Mouse (Mus musculus): Measurements from ENCODE around the gene Sct. TPM values are rescaled to one million over a fixed set of nuclear protein-coding genes. Genes with fewer than 3 reads are reported as not detected.

The Sct gene
- 2.0 and 2.6 TPM in 2 replicates for polyA plus RNA-seq (2015; fragmentation: Nextera tagmentation; extraction: Ambion mirVana)

DNA sequence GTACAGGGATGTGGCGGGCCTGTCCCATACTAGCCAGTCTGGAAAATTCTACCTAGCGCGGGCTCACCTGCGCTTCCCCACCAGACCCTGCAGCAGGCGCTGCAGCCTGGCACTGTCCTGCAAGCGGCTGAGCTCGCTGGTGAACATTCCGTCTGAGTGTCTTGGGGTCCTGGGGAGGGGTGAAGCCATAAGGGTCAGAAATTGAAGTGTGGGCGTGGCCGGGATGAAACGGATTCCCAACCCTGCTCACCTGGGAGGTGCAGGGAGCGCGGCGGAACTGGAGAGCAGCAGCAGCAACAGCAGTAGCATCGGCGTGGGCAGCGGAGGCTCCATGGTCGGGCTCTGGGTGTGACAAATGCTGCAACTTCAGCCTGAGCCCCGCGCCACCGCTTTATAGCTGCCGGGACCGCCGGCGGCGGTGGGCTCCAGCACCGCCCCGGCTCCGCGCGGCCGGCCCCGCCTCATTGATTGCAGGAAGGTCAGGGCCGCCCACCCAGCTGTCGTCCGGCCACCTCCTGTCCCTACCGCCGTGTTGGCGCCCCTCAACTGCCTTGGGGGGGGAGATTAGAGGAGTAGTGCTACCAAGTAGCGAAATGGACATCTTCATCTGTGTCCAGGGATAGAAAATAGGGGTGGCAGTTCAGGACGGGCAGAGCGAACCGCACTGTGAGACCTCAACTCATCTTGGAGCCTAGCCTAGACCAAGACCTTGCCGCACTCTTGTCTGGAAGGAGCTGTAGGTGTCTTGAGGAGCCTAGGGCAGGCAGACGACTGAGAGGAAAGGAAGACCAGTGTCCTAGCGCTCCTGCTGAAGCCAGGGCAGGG, at the start of gene Sct:
TSS of gene Sct (minus strand) at position 368 of the 825 bp plus-strand sequence.
- WGBS, result 3% methylated on average over 46 of the region's 46 CpGs
- ATAC-seq (ENCODE audit: low read depth), result peak; percentile 75
- no peak within 1 kb of the TSS for H3K27ac ChIP-seq (ENCODE audit: low read length)

DNA sequence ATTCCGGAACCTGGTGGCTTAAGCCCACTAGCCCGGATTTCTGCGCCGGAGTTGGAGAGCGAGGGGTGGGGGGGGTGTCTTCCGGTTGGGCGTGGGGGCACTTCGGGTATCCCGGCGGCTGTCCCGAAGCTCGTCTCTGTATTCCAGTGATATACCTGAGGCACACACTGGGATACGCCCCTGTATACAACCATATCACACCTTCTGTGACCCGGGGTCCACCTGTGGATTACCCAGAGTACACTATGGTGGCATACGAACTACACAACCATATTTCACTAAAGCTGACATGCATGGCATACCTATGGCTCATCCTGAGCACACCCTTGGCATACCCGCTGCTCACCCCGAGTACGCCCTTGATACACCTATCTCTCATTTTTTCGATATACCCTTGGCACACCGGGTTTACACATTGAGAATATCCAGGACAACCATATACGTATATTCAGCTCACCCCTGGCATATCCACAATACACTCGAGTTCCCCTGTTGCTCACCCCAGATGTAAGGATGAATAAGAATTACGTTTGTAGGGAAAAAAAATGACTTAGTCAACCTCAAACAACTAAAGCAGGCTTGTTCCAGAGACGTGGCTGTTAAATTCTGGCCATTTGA, 49.5 kb upstream of the Sct start:
- no peak for ATAC-seq (ENCODE audit: low read depth)
- no peaks in the 10 kb centered on the region for H3K9me3 ChIP-seq (ENCODE audit: control insufficient read depth, low read length)
- H3K27me3 ChIP-seq (ENCODE audit: control insufficient read depth, insufficient read depth, low read depth, low read length), result no peaks in the 10 kb centered on the region
- H3K27ac ChIP-seq (ENCODE audit: low read length), result peak overlapping the region; percentile 99
- H3K9ac ChIP-seq (ENCODE audit: low read length), result peak overlapping the region; percentile 92
- peak overlapping the region; percentile 86 for H3K4me2 ChIP-seq (ENCODE audit: low read depth, low read length)
- H3K36me3 ChIP-seq (ENCODE audit: control insufficient read depth, insufficient read depth, low read length), result peaks cover 8% of the 10 kb centered on the region; the same call in 1 of the 2 replicates
- peaks cover 22% of the 10 kb centered on the region for H3K4me1 ChIP-seq (replicated peaks; ENCODE audit: control insufficient read depth, insufficient read depth, low read length)
- 10% methylated on average over 24 of the region's 24 CpGs for WGBS
- H3K4me3 ChIP-seq (ENCODE audit: low read length), result peak overlapping the region; percentile 61

More for the DNA sequence above, at the start of gene Sct:
- H3K36me3 ChIP-seq (ENCODE audit: control insufficient read depth, insufficient read depth, low read length), result no peaks in the 10 kb centered on the region
- peak within 1 kb of the TSS; percentile 55 for H3K4me3 ChIP-seq (ENCODE audit: low read length)
- H3K27me3 ChIP-seq (ENCODE audit: control insufficient read depth, insufficient read depth, low read depth, low read length), result peaks cover 2% of the 10 kb centered on the region; the same call in 1 of the 2 replicates
- peak within 1 kb of the TSS; percentile 96 for H3K4me2 ChIP-seq (ENCODE audit: low read depth, low read length)
- H3K9me3 ChIP-seq (ENCODE audit: control insufficient read depth, low read length), result no peaks in the 10 kb centered on the region
- peaks cover 12% of the 10 kb centered on the region; the same call in 1 of the 2 replicates for H3K4me1 ChIP-seq (replicated peaks; ENCODE audit: control insufficient read depth, insufficient read depth, low read length)
- peak within 1 kb of the TSS; percentile 69 for H3K9ac ChIP-seq (ENCODE audit: low read length)

DNA sequence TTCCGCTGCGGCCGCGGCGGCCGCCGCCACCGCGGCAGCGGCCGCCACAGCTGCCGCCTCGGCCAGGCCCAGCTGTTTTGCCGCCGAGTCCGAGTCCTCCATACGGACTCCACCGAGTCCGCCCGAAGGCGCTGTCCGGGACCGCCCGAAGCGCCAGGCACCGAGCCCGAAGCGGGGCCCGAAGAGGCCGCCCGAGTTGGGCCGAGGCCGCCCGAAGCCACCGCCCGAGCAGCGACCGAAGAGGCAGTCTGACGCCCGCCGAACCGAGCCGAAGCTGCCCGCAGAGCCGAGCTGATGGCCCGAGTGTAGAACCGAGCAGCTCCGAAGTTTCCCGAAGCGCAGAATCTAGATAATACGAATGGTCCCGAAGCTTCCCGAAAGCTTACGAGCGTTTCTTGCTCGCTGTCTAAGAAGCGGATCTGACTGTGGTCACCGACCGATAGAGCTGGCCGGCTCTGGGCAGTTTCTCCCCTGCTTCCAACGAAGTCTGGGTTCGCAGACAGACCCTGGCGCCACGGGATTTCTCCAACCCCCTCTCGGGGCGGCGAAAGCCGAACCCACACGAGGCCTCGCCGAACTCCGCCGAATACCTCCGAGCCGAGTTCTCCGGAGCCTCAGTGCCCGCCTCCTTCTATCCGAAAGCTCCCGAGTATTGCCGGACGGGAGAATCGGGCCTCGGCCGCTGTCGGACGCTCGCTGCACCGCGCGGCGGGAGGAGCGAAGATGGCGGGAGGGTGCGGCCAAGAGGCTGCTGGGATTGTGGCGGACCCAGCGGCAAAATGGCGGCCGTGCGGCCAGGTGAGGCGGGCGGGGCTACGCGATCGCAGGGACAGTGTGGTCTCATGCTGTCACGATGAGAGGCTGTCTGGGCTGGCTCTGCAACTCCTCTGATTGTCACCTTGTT, 48.8 kb upstream of the Sct start, which contains the start of the genes Deaf1 and Tmem80:
TSS of gene Deaf1 (minus strand) at position 222 of the 904 bp plus-strand sequence.
TSS of gene Tmem80 (plus strand) at position 271 of the 904 bp plus-strand sequence.
- peak within 1 kb of the TSS; percentile 61 for H3K4me3 ChIP-seq (ENCODE audit: low read length)
- H3K27me3 ChIP-seq (ENCODE audit: control insufficient read depth, insufficient read depth, low read depth, low read length), result no peaks in the 10 kb centered on the region
- H3K9me3 ChIP-seq (ENCODE audit: control insufficient read depth, low read length), result no peaks in the 10 kb centered on the region
- ATAC-seq (ENCODE audit: low read depth), result peak; percentile 97
- WGBS, result under 1% methylated on average over 99 of the region's 105 CpGs
- H3K4me2 ChIP-seq (ENCODE audit: low read depth, low read length), result peak within 1 kb of the TSS; percentile 99
- H3K27ac ChIP-seq (ENCODE audit: low read length), result peak within 1 kb of the TSS; percentile 99
- H3K36me3 ChIP-seq (ENCODE audit: control insufficient read depth, insufficient read depth, low read length), result peaks cover 8% of the 10 kb centered on the region; the same call in 1 of the 2 replicates
- peaks cover 22% of the 10 kb centered on the region for H3K4me1 ChIP-seq (replicated peaks; ENCODE audit: control insufficient read depth, insufficient read depth, low read length)
- peak within 1 kb of the TSS; percentile 92 for H3K9ac ChIP-seq (ENCODE audit: low read length)

DNA sequence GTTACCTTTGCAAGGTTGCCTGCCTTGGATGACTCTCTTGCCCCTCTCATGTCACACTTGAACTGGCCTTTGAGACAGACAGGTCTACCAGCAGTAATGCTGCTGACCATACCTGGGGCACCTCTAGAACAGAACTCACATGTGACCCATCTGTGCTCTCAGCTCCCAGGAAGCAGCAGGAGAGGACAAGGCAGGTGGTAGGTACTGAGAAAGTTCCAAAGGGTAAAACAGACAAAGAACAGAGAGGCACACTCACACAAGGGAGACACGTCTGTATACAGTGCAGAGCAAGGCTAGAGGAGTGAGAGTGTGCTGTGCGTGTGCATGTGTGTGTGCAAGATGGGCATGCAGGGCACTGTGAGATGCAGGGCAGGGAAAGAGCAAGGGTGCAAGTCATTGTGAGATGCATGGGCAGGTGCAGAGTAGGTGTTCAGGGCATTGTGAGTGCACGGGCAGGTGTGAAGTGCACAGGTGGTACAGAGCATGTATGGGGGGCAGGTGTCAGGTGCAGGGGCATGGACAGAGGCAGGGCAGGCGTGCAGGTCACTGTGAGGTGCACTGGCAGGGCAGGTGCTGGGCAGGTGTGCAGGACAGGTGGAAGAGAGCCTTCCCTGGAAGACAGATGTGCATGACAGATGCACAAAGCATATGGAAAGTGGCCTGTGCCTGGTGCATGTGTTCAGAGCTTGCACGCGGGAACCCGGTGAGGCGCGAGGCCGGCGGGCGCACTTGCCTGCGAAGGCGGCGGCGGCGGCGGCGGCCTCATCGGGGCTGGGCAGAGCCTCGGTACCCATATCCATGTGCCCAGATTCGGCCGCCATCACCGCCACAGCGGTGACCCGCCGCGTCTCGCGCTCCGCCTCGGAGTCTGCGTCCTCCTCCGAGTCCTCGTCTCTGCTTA, 47.9 kb upstream of the Sct start:
- no peaks in the 10 kb centered on the region for H3K9me3 ChIP-seq (ENCODE audit: control insufficient read depth, low read length)
- ATAC-seq (ENCODE audit: low read depth), result peak; percentile 10
- peak overlapping the region; percentile 99 for H3K4me2 ChIP-seq (ENCODE audit: low read depth, low read length)
- 3% methylated on average over 33 of the region's 35 CpGs for WGBS
- H3K4me3 ChIP-seq (ENCODE audit: low read length), result peak overlapping the region; percentile 61
- H3K9ac ChIP-seq (ENCODE audit: low read length), result peak overlapping the region; percentile 92
- H3K4me1 ChIP-seq (replicated peaks; ENCODE audit: control insufficient read depth, insufficient read depth, low read length), result peaks cover 22% of the 10 kb centered on the region
- H3K27ac ChIP-seq (ENCODE audit: low read length), result peak overlapping the region; percentile 99
- H3K36me3 ChIP-seq (ENCODE audit: control insufficient read depth, insufficient read depth, low read length), result peaks cover 15% of the 10 kb centered on the region
- no peaks in the 10 kb centered on the region for H3K27me3 ChIP-seq (ENCODE audit: control insufficient read depth, insufficient read depth, low read depth, low read length)

DNA sequence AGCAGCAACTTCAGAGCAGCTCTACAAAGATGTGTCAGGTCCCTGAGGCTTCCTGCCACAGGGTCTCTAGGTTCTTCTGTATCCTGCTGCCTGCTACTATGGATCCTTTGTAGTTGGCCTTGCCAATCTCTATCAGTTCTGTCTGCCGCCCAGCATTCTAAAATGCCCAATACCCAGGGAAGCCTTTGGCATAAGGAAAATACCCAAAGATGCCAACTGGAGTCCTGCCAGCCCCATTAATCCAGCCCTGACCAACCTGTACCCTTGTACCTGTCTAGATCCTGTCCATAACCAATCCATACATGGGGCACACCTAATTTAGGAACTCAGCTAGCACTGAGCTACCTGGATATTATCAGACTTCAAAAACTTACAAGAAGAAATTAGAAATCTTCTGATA, 45.8 kb upstream of the Sct start:
- H3K9me3 ChIP-seq (ENCODE audit: control insufficient read depth, low read length), result no peaks in the 10 kb centered on the region
- H3K4me2 ChIP-seq (ENCODE audit: low read depth, low read length), result no peak overlapping the region
- H3K27ac ChIP-seq (ENCODE audit: low read length), result no peak overlapping the region
- H3K4me3 ChIP-seq (ENCODE audit: low read length), result no peak overlapping the region
- 77% methylated on average over 1 of the region's 1 CpGs for WGBS
- no peak for ATAC-seq (ENCODE audit: low read depth)
- peaks cover 22% of the 10 kb centered on the region for H3K4me1 ChIP-seq (replicated peaks; ENCODE audit: control insufficient read depth, insufficient read depth, low read length)
- H3K27me3 ChIP-seq (ENCODE audit: control insufficient read depth, insufficient read depth, low read depth, low read length), result no peaks in the 10 kb centered on the region
- peaks cover 31% of the 10 kb centered on the region for H3K36me3 ChIP-seq (ENCODE audit: control insufficient read depth, insufficient read depth, low read length)
- H3K9ac ChIP-seq (ENCODE audit: low read length), result 0 out of 2 replicates have a peak overlapping the region, but pooled peaks have one; percentile 20

GRCm38 (mm10) chr7:141319446-141319845, 40.5 kb upstream of the Sct start:
- Histone ChIP-seq H3K4me1 (replicated peaks; ENCODE audit: control insufficient read depth, insufficient read depth, low read length) (no peaks in the 10 kb centered on the region), H3K4me3 (ENCODE audit: low read length) (no peak overlapping the region), H3K9me3 (ENCODE audit: control insufficient read depth, low read length) (no peaks in the 10 kb centered on the region), H3K4me2 (ENCODE audit: low read depth, low read length) (no peak overlapping the region), H3K36me3 (ENCODE audit: control insufficient read depth, insufficient read depth, low read length) (peaks cover 55% of the 10 kb centered on the region), H3K9ac (ENCODE audit: low read length) (no peak overlapping the region), H3K27ac (ENCODE audit: low read length) (no peak overlapping the region), H3K27me3 (ENCODE audit: control insufficient read depth, insufficient read depth, low read depth, low read length) (no peaks in the 10 kb centered on the region)
- ATAC-seq (ENCODE audit: low read depth), result no peak
- WGBS, result 54% methylated on average over 2 of the region's 2 CpGs

- Histone ChIP-seq H3K9me3 (ENCODE audit: control insufficient read depth, low read length) (no peaks in the 10 kb centered on the region), H3K4me3 (ENCODE audit: low read length) (no peak overlapping the region), H3K27ac (ENCODE audit: low read length) (no peak overlapping the region), H3K4me1 (replicated peaks; ENCODE audit: control insufficient read depth, insufficient read depth, low read length) (no peaks in the 10 kb centered on the region), H3K27me3 (ENCODE audit: control insufficient read depth, insufficient read depth, low read depth, low read length) (no peaks in the 10 kb centered on the region), H3K36me3 (ENCODE audit: control insufficient read depth, insufficient read depth, low read length) (peaks cover 62% of the 10 kb centered on the region), H3K9ac (ENCODE audit: low read length) (no peak overlapping the region), H3K4me2 (ENCODE audit: low read depth, low read length) (no peak overlapping the region)
- WGBS, result 89% methylated on average over 1 of the region's 1 CpGs
- ATAC-seq (ENCODE audit: low read depth), result no peak
These were observed 38.7 kb upstream of the Sct start for GRCm38 (mm10) chr7:141317619-141318132.

GRCm38 (mm10) chr7:141315974-141316373, 37.0 kb upstream of the Sct start:
- Histone ChIP-seq H3K27me3 (ENCODE audit: control insufficient read depth, insufficient read depth, low read depth, low read length) (no peaks in the 10 kb centered on the region), H3K27ac (ENCODE audit: low read length) (no peak overlapping the region), H3K4me2 (ENCODE audit: low read depth, low read length) (no peak overlapping the region), H3K9ac (ENCODE audit: low read length) (no peak overlapping the region), H3K4me3 (ENCODE audit: low read length) (no peak overlapping the region), H3K36me3 (ENCODE audit: control insufficient read depth, insufficient read depth, low read length) (peaks cover 59% of the 10 kb centered on the region), H3K4me1 (replicated peaks; ENCODE audit: control insufficient read depth, insufficient read depth, low read length) (no peaks in the 10 kb centered on the region), H3K9me3 (ENCODE audit: control insufficient read depth, low read length) (no peaks in the 10 kb centered on the region)
- WGBS, result 66% methylated on average over 5 of the region's 5 CpGs
- ATAC-seq (ENCODE audit: low read depth), result peak; percentile 31; the same call in 1 of the 2 replicates
